Mouse (Mus musculus) gastrocnemius, adult 2 months (tissue): ENCODE data around the gene Etv5. TPM values are rescaled to one million over a fixed set of nuclear protein-coding genes. Genes with fewer than 3 reads are reported as not detected.
"Not testable (repeated sequence)": the region's sequence is repeated elsewhere in the genome, so short reads cannot be mapped to it uniquely, and the experiment has no call there.

Experiments used
- DNase-seq: peaks from one replicate; pipeline ENCODE4 v3.0.0; 2022
- H3K27ac ChIP-seq: fragments of 200-600 bp; 2 replicates; pipeline ENCODE4 v1.8.1; 2022; ENCODE audit warnings: mild to moderate bottlenecking
- H3K4me3 ChIP-seq: fragments of 200-600 bp; 2 replicates; pipeline ENCODE4 v1.8.1; 2022; ENCODE audit warnings: mild to moderate bottlenecking, moderate library complexity
- CTCF ChIP-seq: fragments of 200-600 bp; IDR thresholded peaks from 2 replicates; pipeline ENCODE4 v1.8.1; 2022; ENCODE audit warnings: antibody characterized with exemption, mild to moderate bottlenecking, moderate library complexity
- intact Hi-C: fragments of 180-260 bp; cut with DNase I; formaldehyde crosslinking; loops from one replicate; pipeline ENCODE4 v1.15.1; 2025
- total RNA-seq, 2 experiments: library from RNA; stranded (reverse); gene quantifications; 2 replicates each; pipeline ENCODE4 v1.2.3; 2021

The Etv5 gene
- total RNA-seq, 2 experiments from 2014 or later = 7.1 to 7.5 TPM

DNA sequence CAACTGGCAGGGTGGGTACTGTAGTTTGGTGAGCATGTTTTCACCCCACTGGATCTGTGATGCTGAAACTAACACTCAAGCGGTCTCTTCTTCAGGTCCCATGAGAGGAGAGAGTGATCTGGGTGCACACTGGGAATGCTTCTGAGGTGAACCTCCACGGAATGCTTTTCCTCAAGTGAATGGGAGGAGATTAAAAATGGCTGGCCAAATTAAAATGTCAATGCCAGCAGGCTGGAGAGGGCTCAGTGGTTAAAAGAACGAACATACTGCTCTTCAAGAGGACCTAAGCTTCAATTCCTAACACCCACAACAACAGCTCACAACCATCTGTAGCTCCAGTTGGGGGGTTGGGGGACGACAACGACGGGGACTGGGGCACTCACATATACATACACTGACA is 39.3 kb downstream of the Etv5 start:
- TF ChIP-seq CTCF = no peak
- H3K27ac ChIP-seq = no peak overlapping the region
- intact Hi-C loops = no loop called here
- H3K4me3 ChIP-seq = no peak overlapping the region
- DNase-seq = no peak

GRCm38 (mm10) chr16:22398784-22399453 is 40.6 kb downstream of the Etv5 start:
- intact Hi-C loops = no loop called here
- no peak for DNase-seq
- H3K4me3 ChIP-seq = no peak overlapping the region
- no peak for TF ChIP-seq CTCF
- H3K27ac ChIP-seq = no peak overlapping the region

DNA sequence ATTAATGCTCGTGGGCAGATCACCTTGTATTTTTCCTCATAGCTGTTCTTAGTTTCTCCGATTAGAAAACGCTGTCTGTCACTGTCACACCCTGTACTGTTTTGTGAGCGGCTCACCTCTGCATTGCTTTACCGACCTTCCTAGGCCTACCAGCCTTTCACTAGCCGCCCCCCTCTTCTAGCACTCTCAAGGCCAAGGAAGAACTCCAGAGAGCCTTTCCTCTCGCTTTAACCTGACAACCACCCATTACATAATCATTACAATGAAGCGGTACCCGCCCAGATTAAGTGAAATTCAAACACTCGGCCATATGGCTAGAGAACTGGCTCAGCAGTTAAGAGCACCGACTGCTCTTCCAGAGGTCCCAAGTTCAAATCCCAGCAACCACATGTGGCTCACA is 41.2 kb downstream of the Etv5 start:
- intact Hi-C loops = no loop called here
- Histone ChIP-seq H3K27ac (no peak overlapping the region), H3K4me3 (no peak overlapping the region)
- DNase-seq = no peak
- TF ChIP-seq CTCF = no peak

GRCm38 (mm10) chr16:22396420-22396819 is 43.1 kb downstream of the Etv5 start:
- H3K4me3 ChIP-seq = no peak overlapping the region
- no peak for DNase-seq
- intact Hi-C loops = no loop called here
- no peak overlapping the region for H3K27ac ChIP-seq
- TF ChIP-seq CTCF = no peak

GRCm38 (mm10) chr16:22395093-22395844 is 44.2 kb downstream of the Etv5 start:
- H3K4me3 ChIP-seq = no peak overlapping the region
- intact Hi-C loops = no loop called here
- no peak for TF ChIP-seq CTCF
- H3K27ac ChIP-seq = no peak overlapping the region
- DNase-seq = no peak

DNA sequence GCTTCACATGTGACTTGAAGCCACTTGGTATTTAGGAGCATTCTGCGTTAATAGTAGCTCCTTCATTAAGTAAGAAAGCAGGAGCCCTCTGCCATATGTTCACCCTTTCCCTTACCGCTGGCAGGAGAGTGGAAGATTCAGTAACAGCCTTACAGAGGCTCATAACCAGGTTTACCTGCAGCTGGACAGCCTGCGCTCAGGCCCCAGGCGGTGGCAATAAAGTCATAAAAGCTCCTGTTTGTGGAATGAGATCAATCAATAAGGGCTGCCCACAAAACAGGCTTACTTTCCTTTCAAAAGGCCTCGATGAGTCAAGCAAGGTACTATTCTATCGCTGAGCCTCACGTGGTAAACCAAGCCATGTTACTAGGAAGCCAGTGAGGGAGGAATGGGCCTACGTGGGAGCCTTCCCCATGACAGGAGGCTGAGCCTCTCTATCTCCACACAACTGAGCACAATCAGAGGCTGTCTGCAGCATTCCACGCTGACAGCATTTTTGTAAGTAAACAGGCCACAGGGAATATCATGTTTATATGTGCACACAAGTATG is 49.1 kb downstream of the Etv5 start:
- no peak for DNase-seq
- intact Hi-C loops = no loop called here
- TF ChIP-seq CTCF = no peak
- Histone ChIP-seq H3K4me3 (no peak overlapping the region), H3K27ac (no peak overlapping the region)

DNA sequence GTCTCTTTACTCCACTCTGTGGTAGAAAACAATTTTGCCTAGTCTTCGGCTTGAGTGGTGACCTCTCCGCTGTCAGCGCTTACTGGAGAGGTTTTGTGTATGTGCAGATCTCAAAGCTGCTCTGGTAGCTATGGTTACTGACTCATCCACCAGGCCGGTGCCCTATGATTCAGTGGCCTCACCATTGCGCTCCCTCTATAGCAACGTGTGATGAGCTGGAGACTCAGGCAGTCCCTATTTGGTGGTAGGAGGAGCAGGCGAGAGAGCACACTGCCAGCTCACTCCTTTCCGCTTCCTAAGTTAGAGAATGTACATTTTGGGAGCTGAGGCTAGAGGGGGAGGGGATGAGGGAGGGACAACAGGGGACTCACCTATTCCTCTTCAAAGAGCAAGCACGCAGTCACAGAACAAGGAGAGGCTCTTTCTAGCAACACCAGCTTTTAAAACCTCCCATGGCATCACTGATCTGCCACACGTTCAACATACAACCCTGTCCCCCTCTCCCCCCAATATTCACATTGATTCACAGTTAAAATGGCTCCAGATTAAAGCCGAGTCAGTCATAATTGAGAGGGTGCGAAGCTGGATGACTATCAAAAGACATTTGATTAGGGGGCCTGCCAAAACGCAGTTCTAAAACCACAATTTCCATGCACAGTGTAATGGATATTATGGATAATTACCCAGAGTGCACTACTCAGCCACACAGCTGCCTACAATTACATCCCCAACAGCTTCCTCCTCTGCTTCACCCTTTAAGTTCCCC is 50.2 kb downstream of the Etv5 start:
- DNase-seq = no peak
- intact Hi-C loops = no loop called here
- Histone ChIP-seq H3K27ac (no peak overlapping the region), H3K4me3 (no peak overlapping the region)
- no peak for TF ChIP-seq CTCF

- intact Hi-C loops = no loop called here
- no peak for DNase-seq
- no peak for TF ChIP-seq CTCF
- Histone ChIP-seq H3K27ac (no peak overlapping the region), H3K4me3 (no peak overlapping the region)
Observed at GRCm38 (mm10) chr16:22387731-22388130, 51.8 kb downstream of the Etv5 start.

- intact Hi-C loops, DNase-seq, H3K4me3 ChIP-seq, H3K27ac ChIP-seq: not testable (repeated sequence)
Observed at GRCm38 (mm10) chr16:22382018-22382417, 57.5 kb downstream of the Etv5 start.

DNA sequence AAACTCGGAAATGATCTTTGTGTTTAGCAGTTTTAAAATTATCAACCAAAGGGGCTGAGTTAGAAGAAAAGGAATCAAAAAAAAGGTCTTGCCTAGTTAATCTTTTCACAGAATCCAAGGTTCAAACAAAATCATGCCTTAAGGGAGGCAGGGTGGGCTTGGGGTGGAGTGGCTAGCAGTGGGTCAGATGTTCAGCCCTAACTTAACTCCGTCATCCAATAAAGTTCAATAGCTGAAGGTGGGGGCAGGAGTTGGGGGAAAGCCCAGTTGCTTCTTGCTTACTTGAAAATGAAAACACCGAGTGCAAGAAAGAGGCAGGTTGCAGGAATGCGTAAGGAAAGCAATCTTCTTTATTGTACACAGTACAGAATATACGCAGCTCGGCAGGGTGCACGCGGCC is 58.5 kb downstream of the Etv5 start:
- intact Hi-C loops = no loop called here
- no peak for DNase-seq
- H3K4me3 ChIP-seq = no peak overlapping the region
- TF ChIP-seq CTCF = no peak
- H3K27ac ChIP-seq = no peak overlapping the region

DNA sequence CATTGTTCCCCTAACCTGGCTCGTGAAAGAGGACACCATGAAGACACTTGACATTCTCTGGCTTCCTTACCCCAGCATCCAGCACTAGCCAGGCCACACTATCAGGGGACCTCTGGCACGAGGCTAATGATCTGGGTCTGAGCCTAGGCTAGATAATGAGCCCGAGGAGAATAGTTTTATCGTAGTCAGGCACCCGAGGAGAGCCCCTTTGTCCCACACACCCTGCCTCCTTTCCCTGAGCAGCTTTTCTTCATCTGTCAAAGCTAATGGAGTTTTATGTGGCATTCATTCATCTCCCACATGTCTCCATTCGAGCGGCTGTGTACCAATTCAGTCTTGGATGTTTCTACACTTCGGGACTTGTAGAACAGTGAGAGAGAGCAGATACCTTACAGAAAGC is 59.5 kb downstream of the Etv5 start:
- DNase-seq = no peak
- TF ChIP-seq CTCF = no peak
- Histone ChIP-seq H3K27ac (no peak overlapping the region), H3K4me3 (no peak overlapping the region)
- intact Hi-C loops = loop anchor here (10.0 kb wide), 1 partner anchor 165 kb away; no protein-coding TSS in a partner anchor

DNA sequence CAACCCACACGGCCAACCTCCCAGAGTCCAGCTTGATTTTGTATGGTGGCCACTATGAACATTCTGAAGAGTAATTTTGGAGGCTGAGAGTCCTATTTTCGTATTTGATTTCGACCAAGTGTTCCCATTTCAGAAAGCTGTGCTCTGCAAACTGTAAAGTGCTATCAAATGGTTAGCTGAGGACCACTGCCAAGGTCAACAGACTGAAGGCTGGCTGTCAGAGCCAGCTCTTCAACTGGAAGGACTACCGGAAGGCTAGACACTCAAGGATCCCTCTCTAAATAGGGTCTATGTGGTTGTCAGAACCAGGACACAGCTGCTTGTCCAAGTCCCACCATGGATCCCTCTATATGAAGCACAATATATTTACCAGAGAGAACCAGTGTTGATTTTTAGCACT is 60.2 kb downstream of the Etv5 start:
- intact Hi-C loops = loop anchor here (10.0 kb wide), 1 partner anchor 165 kb away; no protein-coding TSS in a partner anchor
- TF ChIP-seq CTCF = no peak
- DNase-seq = no peak
- Histone ChIP-seq H3K27ac (no peak overlapping the region), H3K4me3 (no peak overlapping the region)

- no peak for DNase-seq
- intact Hi-C loops = loop anchor here (10.0 kb wide), 1 partner anchor 167 kb away; no protein-coding TSS in a partner anchor
- no peak for TF ChIP-seq CTCF
- H3K27ac ChIP-seq = no peak overlapping the region
- H3K4me3 ChIP-seq = no peak overlapping the region
Observed at GRCm38 (mm10) chr16:22377714-22378113, 61.8 kb downstream of the Etv5 start.
